Mouse (Mus musculus) cerebellum, adult 2 months (tissue): ENCODE measurements around the gene Olfr284. TPM values are rescaled to one million over a fixed set of nuclear protein-coding genes. Genes with fewer than 3 reads are reported as not detected.

Experiments used
- DNase-seq, 2 experiments: peaks; one replicate each; pipeline ENCODE4 v3.0.0; 2021
- H3K27ac ChIP-seq: fragments of 200-500 bp; 2 replicates; pipeline ENCODE4 v1.5.1; 2012; ENCODE audit warnings: low read length, control low read depth, inconsistent platforms; ENCODE audit not compliant: insufficient read depth
- H3K27me3 ChIP-seq: fragments of 200-500 bp; 2 replicates; pipeline ENCODE4 v1.6.1; 2012; ENCODE audit warnings: inconsistent platforms, mild to moderate bottlenecking, low read length, moderate library complexity; ENCODE audit not compliant: control insufficient read depth, insufficient read depth
- H3K4me1 ChIP-seq: fragments of 200-500 bp; 2 replicates; pipeline ENCODE4 v1.6.1; 2011; ENCODE audit warnings: low read length; ENCODE audit not compliant: control insufficient read depth, insufficient read depth
- H3K4me3 ChIP-seq: fragments of 200-500 bp; replicated peaks from 2 replicates; pipeline ENCODE3; 2011; ENCODE audit warnings: mild to moderate bottlenecking, low read depth, low read length, control low read depth; ENCODE audit not compliant: insufficient read depth
- CTCF ChIP-seq: fragments of 200-500 bp; IDR thresholded peaks from 2 replicates; pipeline ENCODE4 v1.5.1; 2011; ENCODE audit warnings: low read depth, mild to moderate bottlenecking, control low read depth, low read length, moderate library complexity, borderline replicate concordance; ENCODE audit not compliant: insufficient read depth
- POLR2A ChIP-seq: fragments of 200-500 bp; IDR thresholded peaks from 2 replicates; pipeline ENCODE4 v1.6.1; 2011; ENCODE audit warnings: low read length, control low read depth, borderline replicate concordance; ENCODE audit not compliant: insufficient read depth
- WGBS: fragments of 180-500 bp; shearing (Covaris S2); methylation state at CpG from one replicate; pipeline ENCODE4 v1.1.7; 2018; 5-methylcytosine and 5-hydroxymethylcytosine counted together
- polyA plus RNA-seq: library from polyadenylated mRNA; depleted of rRNA; stranded (reverse); fragments of >200 nt; gene quantifications from 2 replicates; pipeline ENCODE4 v1.2.3, GENCODE M21; 2012; rRNA removed

The Olfr284 gene
- polyA plus RNA-seq, 1 experiment: not detected

GRCm38 (mm10) chr15:98293651-98294050 is 47.1 kb downstream of the Olfr284 start:
- DNase-seq: no peak
- Histone ChIP-seq H3K4me1 (peaks cover 3% of the 10 kb centered on the region; the same call in 1 of the 2 replicates), H3K27me3 (no peaks in the 10 kb centered on the region), H3K27ac (no peak overlapping the region), H3K4me3 (no peak overlapping the region)
- no peak for TF ChIP-seq POLR2A
- TF ChIP-seq CTCF: no peak
- WGBS: 82% methylated on average over 8 of the region's 8 CpGs

Other genes with a start within 250 kb of the Olfr284 start
- gene Pfkm, start 248.4 kb downstream of the Olfr284 start, polyA plus RNA-seq: 471 and 489 TPM in 2 replicates
- gene Senp1, start 247.2 kb downstream of the Olfr284 start, polyA plus RNA-seq: 14.7 and 16.8 TPM in 2 replicates
- gene Asb8, start 175.4 kb downstream of the Olfr284 start, polyA plus RNA-seq: 83.6 and 88.3 TPM in 2 replicates
- gene Ccdc184, start 173.8 kb downstream of the Olfr284 start, polyA plus RNA-seq: 24.3 and 30.9 TPM in 2 replicates
- gene Olfr288, start 145.4 kb downstream of the Olfr284 start, polyA plus RNA-seq: 0.38 and 0.44 TPM in 2 replicates
- gene Gm44579, start 120.0 kb downstream of the Olfr284 start, polyA plus RNA-seq: not detected in 2 replicates
- 15.4 and 18.5 TPM in 2 replicates for gene Olfr287, start 119.9 kb downstream of the Olfr284 start, polyA plus RNA-seq
- gene Olfr286, start 106.5 kb downstream of the Olfr284 start, polyA plus RNA-seq: not detected in 2 replicates
- gene H1fnt, start 83.7 kb downstream of the Olfr284 start, polyA plus RNA-seq: not detected in 2 replicates
- gene Zfp641, start 44.8 kb downstream of the Olfr284 start, polyA plus RNA-seq: 10.1 and 11.0 TPM in 2 replicates
- gene Olfr285, start 23.6 kb downstream of the Olfr284 start, polyA plus RNA-seq: not detected in 2 replicates
- gene Olfr283, start 40.0 kb upstream of the Olfr284 start, polyA plus RNA-seq: not detected in 2 replicates
- not detected in 2 replicates for gene Olfr282, start 90.2 kb upstream of the Olfr284 start, polyA plus RNA-seq
- gene Olfr281, start 111.6 kb upstream of the Olfr284 start, polyA plus RNA-seq: not detected in 2 replicates
- gene OR5BS1P, start 128.9 kb upstream of the Olfr284 start, polyA plus RNA-seq: not detected in 2 replicates
- 0.34 TPM in 1 of 2 replicates, not detected in the other for gene Lalba, start 141.7 kb upstream of the Olfr284 start, polyA plus RNA-seq
- gene Olfr279, start 151.4 kb upstream of the Olfr284 start, polyA plus RNA-seq: 0.03 and 0.05 TPM in 2 replicates
- gene Kansl2, start 193.3 kb upstream of the Olfr284 start, polyA plus RNA-seq: 60.7 and 62.4 TPM in 2 replicates
- 24.1 and 24.2 TPM in 2 replicates for gene Ccnt1, start 229.9 kb upstream of the Olfr284 start, polyA plus RNA-seq
- not detected in 2 replicates for gene 4930415O20Rik, start 230.0 kb upstream of the Olfr284 start, polyA plus RNA-seq